Mouse (Mus musculus): ENCODE results near the gene Hacd1.

Hacd1 gene

DNA sequence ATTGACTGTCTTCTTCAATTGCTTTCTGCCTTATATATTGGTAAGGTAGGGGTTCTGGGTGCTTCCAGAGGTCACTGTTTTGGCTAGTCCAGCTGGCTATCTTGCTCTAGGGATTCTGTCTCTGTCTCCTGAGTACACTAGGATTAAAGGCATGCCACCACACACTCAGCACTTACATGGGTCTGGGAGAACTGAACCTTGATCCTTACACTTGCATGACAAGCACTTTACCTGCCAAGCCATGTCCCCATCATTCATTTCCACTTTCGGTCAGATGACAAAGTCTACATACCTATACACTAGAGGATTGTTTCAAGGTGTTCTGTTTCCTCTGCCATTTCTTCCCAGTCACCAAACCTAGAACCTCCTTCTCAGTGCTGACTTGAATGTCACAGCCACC lies 50.8 kb downstream of the Hacd1 start:
- no peak for DNase-seq (ENCODE audit: low spot score)

DNA sequence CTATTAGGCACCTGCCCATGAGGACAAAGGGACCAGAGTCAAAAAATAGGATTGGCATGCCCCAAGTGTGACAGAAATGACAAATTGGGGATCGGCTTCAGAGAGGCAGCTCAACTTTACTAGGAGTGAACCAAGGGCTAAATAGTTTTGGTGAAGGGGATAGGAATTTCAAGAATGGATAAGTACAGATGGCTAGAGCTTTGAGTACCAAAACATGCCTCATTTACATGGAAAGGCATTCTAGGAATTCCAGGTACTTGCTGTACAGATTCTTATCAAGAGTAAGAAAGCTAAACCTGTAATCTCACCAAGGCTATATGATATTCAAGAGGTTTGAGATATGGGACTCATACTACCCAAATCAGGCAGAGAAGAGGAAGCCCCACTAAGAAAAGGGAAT lies 95.8 kb downstream of the Hacd1 start:
- no peak for DNase-seq (ENCODE audit: low spot score)

- DNase-seq (ENCODE audit: low spot score), result no peak
These were observed 99.5 kb downstream of the Hacd1 start for GRCm38 (mm10) chr2:13956463-13956862.

DNA sequence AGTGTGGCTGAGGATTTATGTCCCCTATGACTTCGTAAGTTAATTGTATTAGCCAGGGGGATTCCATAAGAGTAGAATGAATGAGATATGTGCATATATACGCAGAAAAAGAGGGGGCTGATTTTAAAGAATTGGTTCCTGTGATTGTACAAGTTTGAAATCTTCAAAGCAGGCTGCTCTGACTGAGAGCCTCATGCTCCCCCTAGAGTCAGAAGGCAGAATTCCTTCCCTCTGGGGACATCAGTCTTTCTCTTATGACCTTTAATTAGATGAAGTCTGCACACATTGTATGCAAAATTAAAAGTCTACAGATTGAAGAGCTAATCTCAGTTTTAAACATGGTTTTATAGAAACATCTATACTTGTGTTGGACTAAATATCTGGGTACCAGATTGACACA lies 117.8 kb downstream of the Hacd1 start:
- DNase-seq (ENCODE audit: low spot score), result no peak

DNA sequence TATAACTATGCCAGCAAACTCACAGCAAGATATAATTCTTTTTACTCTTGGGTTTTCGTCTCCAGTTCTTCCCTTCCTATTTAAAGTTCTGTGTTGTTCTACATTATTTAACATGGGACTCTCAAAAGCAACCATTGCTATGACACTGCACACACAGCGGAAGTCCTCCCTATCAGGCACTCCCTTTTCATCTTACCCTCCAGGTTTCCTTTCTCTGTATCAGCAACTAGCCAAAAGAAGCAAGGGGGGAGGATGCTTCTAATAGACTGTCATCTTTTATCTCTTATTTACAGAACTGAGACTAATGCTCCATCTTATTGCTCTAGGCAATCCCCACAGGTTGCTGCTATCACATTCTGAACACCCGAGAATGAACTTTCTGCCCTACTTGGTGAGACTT lies 120.6 kb downstream of the Hacd1 start:
- no peak for DNase-seq (ENCODE audit: low spot score)

DNA sequence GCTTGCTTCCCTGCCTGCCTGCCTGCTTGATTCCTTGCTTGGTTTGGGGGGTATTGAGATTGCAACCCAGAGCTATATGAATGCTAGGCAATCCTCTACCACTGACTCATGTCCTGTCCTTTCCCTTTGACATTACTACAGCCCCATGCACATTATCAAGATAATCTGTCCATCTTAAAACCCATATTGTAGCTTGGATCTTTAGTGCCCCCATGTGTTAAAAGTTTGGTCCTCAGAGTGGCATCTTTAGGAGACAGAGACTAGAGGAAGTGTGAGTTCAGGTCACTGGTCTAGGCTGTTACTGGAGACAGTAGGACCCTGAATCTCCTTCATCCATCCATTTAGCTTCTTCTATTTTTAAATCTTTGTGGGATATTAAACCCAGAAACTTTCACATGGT lies 123.7 kb downstream of the Hacd1 start:
- no peak for DNase-seq (ENCODE audit: low spot score)

DNA sequence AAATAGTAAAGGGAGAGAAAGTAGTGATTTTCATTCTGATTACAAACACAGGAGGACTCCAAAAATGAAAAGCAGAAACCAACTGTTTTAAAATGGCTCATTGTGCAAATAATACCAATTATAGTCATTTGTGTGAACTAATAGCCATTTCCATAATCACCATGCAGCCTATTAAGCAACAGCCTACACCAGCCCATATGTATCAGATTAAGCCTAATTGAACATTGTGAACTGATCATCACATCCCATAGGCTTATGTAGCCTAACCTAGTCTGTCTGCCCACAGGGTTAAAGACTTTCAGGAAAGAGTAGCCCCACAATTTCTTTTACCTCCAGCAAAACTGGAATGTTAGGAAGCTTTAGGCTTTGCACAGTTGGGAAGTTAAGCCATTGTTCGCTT lies 125.2 kb downstream of the Hacd1 start:
- DNase-seq (ENCODE audit: low spot score), result no peak

DNA sequence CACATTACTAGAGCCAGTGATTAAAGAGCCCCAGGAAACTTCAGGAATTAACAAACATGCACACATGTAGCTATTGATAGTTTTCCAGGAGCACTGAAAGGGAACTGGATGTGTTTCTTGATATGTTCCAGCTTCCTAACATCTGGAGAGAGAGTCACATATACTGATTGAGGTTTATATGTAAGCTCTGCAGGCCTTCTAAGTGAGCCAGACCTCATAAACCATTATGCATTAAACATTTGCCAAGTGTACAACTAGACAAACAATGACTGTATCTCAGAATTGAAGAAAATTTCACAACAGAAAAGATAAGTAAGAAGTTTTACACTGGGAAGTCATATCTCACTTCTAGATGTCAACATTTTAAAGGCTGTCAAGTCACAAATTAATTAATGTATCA lies 167.4 kb downstream of the Hacd1 start:
- DNase-seq (ENCODE audit: low spot score), result no peak

GRCm38 (mm10) chr2:13857461-13857860 lies 198.5 kb downstream of the Hacd1 start:
- no peak for DNase-seq (ENCODE audit: low spot score)

DNA sequence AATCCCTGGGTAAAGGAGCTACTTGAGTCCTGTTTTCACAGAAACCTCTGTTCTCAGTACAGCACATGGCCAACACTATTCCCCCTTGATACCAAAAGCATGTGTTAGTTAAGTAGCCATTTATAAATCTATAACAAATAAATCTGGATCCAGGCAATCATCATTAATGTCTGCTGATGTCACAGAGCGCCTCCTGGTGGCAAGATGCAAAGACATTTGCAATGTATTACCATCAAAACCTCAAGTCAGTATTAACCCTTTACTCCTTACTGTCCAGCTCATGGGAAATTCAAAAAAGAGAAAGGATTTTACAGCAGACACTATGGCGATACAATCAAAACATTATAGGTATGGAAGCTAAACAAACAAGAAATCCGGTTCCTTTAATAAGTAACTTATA lies 200.4 kb downstream of the Hacd1 start:
- no peak for DNase-seq (ENCODE audit: low spot score)

DNA sequence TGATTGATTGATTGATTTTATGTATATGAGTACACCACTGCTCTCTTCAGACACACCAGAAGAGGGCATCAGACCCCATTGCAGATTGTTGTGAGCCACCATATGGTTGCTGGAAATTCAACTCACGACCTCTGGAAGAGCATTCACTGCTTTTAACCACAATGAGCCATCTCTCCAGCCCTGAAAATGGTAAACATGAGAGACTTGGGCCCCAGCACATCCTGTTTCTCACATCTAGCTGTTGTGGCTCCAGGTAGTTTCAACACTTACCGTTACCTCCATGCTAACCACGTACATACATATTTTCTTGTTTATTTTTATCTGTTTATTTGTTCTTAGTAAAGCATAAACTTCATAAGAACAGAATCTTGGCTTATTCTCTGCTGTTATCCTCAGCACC lies 219.6 kb downstream of the Hacd1 start:
- DNase-seq (ENCODE audit: low spot score), result no peak

DNA sequence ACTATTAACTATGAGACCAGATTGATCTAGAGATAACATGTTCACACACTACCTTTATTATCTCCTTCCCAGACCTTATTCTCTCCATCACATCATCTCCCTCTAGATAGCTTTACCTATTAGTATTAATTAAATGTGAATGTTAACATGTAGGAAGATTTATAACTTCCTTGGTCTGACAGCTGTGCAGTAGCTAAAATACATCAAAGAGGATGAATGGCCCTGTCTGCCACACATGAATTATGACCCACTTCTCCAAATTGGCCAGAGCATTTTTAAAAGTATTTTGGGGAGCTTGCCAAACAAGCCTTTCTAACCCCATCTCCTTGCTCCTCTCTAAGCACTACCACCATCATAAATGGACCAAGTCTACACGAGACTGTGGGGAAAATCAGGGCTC lies 220.9 kb downstream of the Hacd1 start:
- DNase-seq (ENCODE audit: low spot score), result no peak

- DNase-seq (ENCODE audit: low spot score), result no peak
These were observed 239.3 kb downstream of the Hacd1 start for GRCm38 (mm10) chr2:13816645-13817044.

DNA sequence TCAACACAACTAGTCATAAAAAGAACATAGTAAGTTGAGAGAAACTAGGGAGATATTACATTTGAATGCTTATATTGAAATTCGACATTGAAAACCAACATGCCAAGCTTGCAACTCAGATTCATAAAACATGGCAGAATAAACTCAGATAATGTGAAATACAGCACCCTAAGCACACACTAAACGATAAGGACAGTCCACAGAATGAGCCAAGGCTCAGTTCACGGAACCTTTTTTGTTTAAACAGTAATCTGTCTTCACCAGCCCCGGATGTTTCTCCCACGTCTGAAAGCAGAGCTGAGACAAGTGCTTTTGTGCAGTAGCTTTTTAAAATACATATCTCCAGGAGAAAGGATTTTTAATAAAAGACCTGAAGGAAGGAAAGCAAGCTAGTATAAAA lies 247.3 kb downstream of the Hacd1 start:
- DNase-seq (ENCODE audit: low spot score), result no peak

- DNase-seq (ENCODE audit: low spot score), result no peak
These were observed 247.9 kb downstream of the Hacd1 start for GRCm38 (mm10) chr2:13808008-13808407.

DNA sequence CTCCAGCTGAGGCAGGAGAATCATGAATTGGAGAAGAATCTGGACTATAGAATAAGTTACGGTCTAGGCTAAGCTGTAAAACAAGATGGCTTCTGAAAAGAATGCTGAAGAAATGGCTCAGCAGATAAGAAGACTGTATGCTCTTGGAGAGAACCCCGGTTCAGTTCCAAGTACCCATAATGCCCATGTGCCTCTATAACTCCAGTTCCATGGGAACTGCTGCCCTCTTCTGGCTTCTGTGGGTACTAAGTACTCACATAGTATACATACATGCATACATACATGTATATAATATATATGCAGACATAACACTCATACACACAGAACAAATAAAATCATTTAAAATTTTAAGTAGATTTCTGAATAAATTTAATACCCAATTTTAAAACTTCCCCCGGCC lies 249.8 kb downstream of the Hacd1 start:
- DNase-seq (ENCODE audit: low spot score), result no peak

GRCm38 (mm10) chr2:13800639-13801038 lies 255.3 kb downstream of the Hacd1 start:
- no peak for DNase-seq (ENCODE audit: low spot score)

Measured in lung, postnatal 25 days (tissue).